Mouse (Mus musculus): ENCODE measurements around the gene Zfp462. TPM values are rescaled to one million over a fixed set of nuclear protein-coding genes. Genes with fewer than 3 reads are reported as not detected.

Gene Zfp462
- 11.8 TPM for polyA plus RNA-seq (2015; fragmentation: Illumina TruSeq; extraction: RNeasy Lipid Tissue Mini Kit (QIAGEN cat#74804); ENCODE audit: low read depth, low replicate concordance)

GRCm38 (mm10) chr4:54944921-54945430 lies at the start of gene Zfp462:
TSS of gene Zfp462 (plus strand) at chr4:54945048.

All from brain, adult 10 weeks (tissue).